Mouse (Mus musculus): ENCODE data around the gene Ptprm. TPM values are rescaled to one million over a fixed set of nuclear protein-coding genes. Genes with fewer than 3 reads are reported as not detected.

The Ptprm gene
- polyA plus RNA-seq, 1 experiment from 2014 or later, result 10.3 TPM

DNA sequence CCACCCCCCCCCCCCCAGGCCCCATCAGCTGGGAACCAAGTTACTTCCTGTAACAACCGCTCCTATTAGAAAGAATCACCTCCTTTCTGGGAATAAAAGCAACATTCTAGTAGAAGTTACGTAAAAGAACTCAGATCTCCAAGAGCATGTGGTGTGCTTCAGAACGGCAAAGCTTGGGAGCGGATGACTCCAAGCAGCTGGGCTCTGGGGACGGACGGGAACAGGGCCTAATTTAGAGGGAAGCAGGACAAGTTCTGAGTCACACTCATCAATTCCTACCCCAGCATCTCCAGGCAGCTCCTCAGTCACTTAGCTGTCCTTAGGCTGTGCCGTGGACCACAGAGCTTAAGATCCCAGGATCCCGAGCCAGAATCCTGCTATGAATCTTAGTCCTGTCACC lies 602.5 kb downstream of the Ptprm start:
- ATAC-seq (replicated peaks; ENCODE audit: insufficient number of reproducible peaks, low FRiP score, low TSS enrichment, low read depth) (no peak), DNase-seq (ENCODE audit: low spot score) (no peak)
- no peaks in the 10 kb centered on the region for H3K9me3 ChIP-seq (replicated peaks; ENCODE audit: control insufficient read depth, low read length)
- no peaks in the 10 kb centered on the region for H3K27me3 ChIP-seq (ENCODE audit: control insufficient read depth, insufficient read depth, low read length)
- H3K4me3 ChIP-seq (ENCODE audit: low read depth, low read length), result no peak overlapping the region
- WGBS, result 93% methylated on average over 8 of the region's 8 CpGs
- H3K36me3 ChIP-seq (replicated peaks; ENCODE audit: control insufficient read depth, insufficient read depth, low read depth, low read length), result no peaks in the 10 kb centered on the region
- H3K4me2 ChIP-seq (ENCODE audit: low read depth, low read length), result no peak overlapping the region
- no peak overlapping the region for H3K27ac ChIP-seq (replicated peaks; ENCODE audit: low read depth, low read length)
- H3K4me1 ChIP-seq (ENCODE audit: control insufficient read depth, insufficient read depth, low read length), result no peaks in the 10 kb centered on the region; the same call in 1 of the 2 replicates
- H3K9ac ChIP-seq (replicated peaks; ENCODE audit: low read length), result no peak overlapping the region

DNA sequence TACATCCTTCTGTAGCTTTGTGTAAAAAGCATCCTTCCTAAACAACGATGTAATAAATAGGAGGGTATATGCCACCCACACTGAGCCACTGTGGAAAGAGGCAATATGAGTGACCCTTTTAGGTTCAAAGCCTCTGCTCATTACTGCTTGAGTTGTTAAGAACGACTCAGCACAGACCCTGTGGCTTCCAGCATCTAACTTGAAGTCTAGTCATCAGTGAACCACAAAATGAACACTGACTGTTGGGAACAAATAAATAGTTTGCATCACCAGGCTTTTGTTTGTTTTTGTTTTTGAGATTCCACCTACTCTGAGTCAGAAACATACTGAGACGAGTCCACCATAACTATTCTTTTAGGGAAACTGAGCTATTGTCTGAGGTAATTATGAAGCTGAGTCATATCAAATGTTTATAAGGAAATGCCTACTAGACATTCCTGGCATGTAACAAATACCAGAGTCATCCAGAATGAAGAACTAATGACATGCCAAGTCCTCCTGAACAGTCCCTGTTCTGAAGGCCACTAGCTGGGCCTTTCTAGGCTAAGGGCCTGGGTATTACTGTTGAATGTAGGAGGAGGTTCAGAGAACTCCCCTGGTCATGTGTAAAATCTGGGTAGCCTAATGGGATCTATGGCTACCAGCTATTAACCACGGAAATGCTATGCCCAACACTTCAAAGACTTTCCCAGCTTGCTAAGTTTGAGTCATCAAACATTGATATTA lies 603.6 kb downstream of the Ptprm start:
- no peak overlapping the region for H3K4me2 ChIP-seq (ENCODE audit: low read depth, low read length)
- no peak overlapping the region for H3K9ac ChIP-seq (replicated peaks; ENCODE audit: low read length)
- no peak for ATAC-seq (replicated peaks; ENCODE audit: insufficient number of reproducible peaks, low FRiP score, low TSS enrichment, low read depth)
- H3K27ac ChIP-seq (replicated peaks; ENCODE audit: low read depth, low read length), result no peak overlapping the region
- H3K27me3 ChIP-seq (ENCODE audit: control insufficient read depth, insufficient read depth, low read length), result no peaks in the 10 kb centered on the region
- no peak overlapping the region for H3K4me3 ChIP-seq (ENCODE audit: low read depth, low read length)
- no peak for DNase-seq (ENCODE audit: low spot score)
- H3K4me1 ChIP-seq (ENCODE audit: control insufficient read depth, insufficient read depth, low read length), result no peaks in the 10 kb centered on the region
- no peaks in the 10 kb centered on the region for H3K9me3 ChIP-seq (replicated peaks; ENCODE audit: control insufficient read depth, low read length)
- H3K36me3 ChIP-seq (replicated peaks; ENCODE audit: control insufficient read depth, insufficient read depth, low read depth, low read length), result no peaks in the 10 kb centered on the region
- WGBS, result 82% methylated on average over 4 of the region's 4 CpGs

DNA sequence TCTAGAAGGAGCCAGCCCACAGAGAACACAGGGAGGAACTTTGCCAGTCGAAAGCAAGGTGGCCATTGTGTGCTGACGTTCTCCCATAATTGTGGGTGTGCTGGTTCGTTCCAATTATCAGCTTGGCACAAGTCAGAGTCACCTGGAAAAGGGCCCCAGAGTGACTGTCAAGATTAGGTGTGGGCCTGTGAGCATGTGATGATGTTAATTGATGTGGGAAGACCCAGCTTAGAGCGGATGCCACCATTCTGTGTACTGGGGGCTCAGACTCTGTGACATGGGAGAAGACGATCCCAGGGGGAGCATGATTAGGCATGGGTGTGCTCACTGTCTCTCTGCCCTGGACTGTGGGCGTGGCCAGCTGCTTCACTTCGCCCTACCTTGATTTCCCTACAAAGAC lies 604.3 kb downstream of the Ptprm start:
- no peaks in the 10 kb centered on the region for H3K9me3 ChIP-seq (replicated peaks; ENCODE audit: control insufficient read depth, low read length)
- no peak overlapping the region for H3K4me3 ChIP-seq (ENCODE audit: low read depth, low read length)
- H3K4me2 ChIP-seq (ENCODE audit: low read depth, low read length), result no peak overlapping the region
- DNase-seq (ENCODE audit: low spot score) (no peak), ATAC-seq (replicated peaks; ENCODE audit: insufficient number of reproducible peaks, low FRiP score, low TSS enrichment, low read depth) (no peak)
- no peaks in the 10 kb centered on the region for H3K27me3 ChIP-seq (ENCODE audit: control insufficient read depth, insufficient read depth, low read length)
- no peaks in the 10 kb centered on the region for H3K4me1 ChIP-seq (ENCODE audit: control insufficient read depth, insufficient read depth, low read length)
- 83% methylated on average over 7 of the region's 7 CpGs for WGBS
- H3K27ac ChIP-seq (replicated peaks; ENCODE audit: low read depth, low read length), result no peak overlapping the region
- no peak overlapping the region for H3K9ac ChIP-seq (replicated peaks; ENCODE audit: low read length)
- no peaks in the 10 kb centered on the region for H3K36me3 ChIP-seq (replicated peaks; ENCODE audit: control insufficient read depth, insufficient read depth, low read depth, low read length)

DNA sequence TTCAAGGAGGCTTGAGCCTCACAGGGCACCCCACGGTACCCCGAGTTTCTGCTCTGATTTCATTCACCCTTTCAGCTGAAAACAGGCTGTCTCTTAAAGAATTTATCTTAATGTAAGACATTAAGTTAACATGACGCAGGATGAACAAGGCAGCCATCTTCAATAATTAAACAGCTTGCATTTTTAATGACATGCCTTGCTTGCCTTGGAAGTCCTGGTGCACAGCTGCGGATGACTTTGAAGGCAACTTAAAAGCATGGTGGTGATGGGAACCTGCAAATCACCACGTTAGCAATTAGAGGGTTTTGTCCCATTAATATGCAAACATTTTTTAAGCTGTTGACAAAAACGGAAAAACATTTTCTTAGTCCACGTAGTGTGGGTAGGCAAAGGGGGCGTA lies 607.8 kb downstream of the Ptprm start:
- Histone ChIP-seq H3K36me3 (replicated peaks; ENCODE audit: control insufficient read depth, insufficient read depth, low read depth, low read length) (no peaks in the 10 kb centered on the region), H3K27me3 (ENCODE audit: control insufficient read depth, insufficient read depth, low read length) (no peaks in the 10 kb centered on the region), H3K27ac (replicated peaks; ENCODE audit: low read depth, low read length) (no peak overlapping the region), H3K4me3 (ENCODE audit: low read depth, low read length) (no peak overlapping the region), H3K4me2 (ENCODE audit: low read depth, low read length) (no peak overlapping the region), H3K4me1 (ENCODE audit: control insufficient read depth, insufficient read depth, low read length) (no peaks in the 10 kb centered on the region), H3K9ac (replicated peaks; ENCODE audit: low read length) (no peak overlapping the region), H3K9me3 (replicated peaks; ENCODE audit: control insufficient read depth, low read length) (no peaks in the 10 kb centered on the region)
- 87% methylated on average over 8 of the region's 8 CpGs for WGBS
- ATAC-seq (replicated peaks; ENCODE audit: insufficient number of reproducible peaks, low FRiP score, low TSS enrichment, low read depth), result no peak
- DNase-seq (ENCODE audit: low spot score), result no peak

DNA sequence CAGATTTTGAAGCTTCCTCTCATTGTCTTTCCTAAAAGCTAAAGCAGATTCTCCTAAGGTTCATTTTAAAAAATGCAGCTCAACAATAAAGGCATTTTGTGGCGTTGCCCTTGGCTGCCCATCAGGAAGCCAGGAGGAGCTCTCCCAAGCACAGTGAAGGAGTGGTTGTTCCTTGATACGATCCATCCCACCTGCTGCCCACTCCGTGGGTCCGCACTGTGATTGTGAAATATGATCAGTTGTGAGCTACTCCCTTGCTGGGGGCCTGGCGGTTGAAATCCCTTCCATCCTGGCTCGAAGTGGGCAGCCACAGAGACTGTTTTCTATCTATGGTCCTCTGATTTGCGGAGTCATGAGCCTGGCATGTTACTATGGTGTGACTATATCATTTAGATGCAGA lies 610.9 kb downstream of the Ptprm start:
- ATAC-seq (replicated peaks; ENCODE audit: insufficient number of reproducible peaks, low FRiP score, low TSS enrichment, low read depth), result no peak
- 64% methylated on average over 7 of the region's 7 CpGs for WGBS

DNA sequence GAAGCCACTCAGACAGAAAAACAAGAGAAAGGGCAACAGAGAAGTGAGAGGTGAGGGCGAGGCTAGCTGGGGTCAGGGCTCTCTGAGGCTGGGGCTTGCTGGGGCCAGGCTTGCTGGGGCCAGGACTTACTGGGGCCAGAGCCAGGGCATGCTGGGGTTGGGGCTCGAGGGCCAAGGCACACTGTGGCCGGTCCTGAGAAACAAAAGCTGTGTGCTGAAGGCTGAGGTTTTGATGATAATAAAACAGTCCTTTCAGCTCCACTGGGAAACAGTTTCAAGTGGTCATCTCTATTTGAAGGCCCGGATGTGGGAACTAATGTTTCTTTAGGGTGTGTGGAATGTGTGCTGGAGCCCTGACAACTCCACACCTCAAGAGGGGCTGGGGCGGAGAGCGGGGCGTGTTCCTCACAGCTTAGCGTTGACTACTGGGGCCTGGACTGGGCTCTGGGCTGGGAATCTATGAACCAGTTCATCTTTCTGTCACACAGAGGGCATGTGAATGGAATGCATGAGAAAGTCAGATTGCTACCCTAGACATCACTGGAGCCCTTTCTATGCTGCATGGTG lies 615.4 kb downstream of the Ptprm start:
- H3K9ac ChIP-seq (replicated peaks; ENCODE audit: low read length), result no peak overlapping the region

More for the DNA sequence above, 610.9 kb downstream of the Ptprm start:
- DNase-seq (ENCODE audit: low spot score), result no peak
- Histone ChIP-seq H3K27ac (replicated peaks; ENCODE audit: low read depth, low read length) (no peak overlapping the region), H3K4me3 (ENCODE audit: low read depth, low read length) (no peak overlapping the region), H3K27me3 (ENCODE audit: control insufficient read depth, insufficient read depth, low read length) (no peaks in the 10 kb centered on the region), H3K9me3 (replicated peaks; ENCODE audit: control insufficient read depth, low read length) (no peaks in the 10 kb centered on the region), H3K4me1 (ENCODE audit: control insufficient read depth, insufficient read depth, low read length) (no peaks in the 10 kb centered on the region), H3K9ac (replicated peaks; ENCODE audit: low read length) (no peak overlapping the region), H3K36me3 (replicated peaks; ENCODE audit: control insufficient read depth, insufficient read depth, low read depth, low read length) (no peaks in the 10 kb centered on the region), H3K4me2 (ENCODE audit: low read depth, low read length) (no peak overlapping the region)

DNA sequence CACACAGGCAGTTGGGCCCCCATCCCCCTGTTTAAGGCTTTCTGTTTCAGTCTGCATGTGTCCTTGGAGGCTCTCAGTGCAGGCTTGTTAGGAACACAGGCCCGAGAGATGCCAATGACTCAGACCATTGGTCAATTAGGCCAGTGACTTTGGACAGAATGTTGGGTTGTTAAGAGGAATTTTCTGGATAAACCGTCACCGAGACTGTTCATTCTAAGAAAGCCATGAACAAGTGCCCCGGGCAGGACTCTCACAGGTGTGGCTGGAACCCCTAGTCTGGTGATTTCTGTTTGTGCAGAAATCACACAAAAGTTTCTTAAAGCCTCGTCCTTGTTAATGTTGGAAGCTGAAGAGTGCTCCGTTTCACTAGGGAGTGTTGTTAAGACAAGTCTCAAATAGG lies 615.9 kb downstream of the Ptprm start:
- no peak for DNase-seq (ENCODE audit: low spot score)
- Histone ChIP-seq H3K4me3 (ENCODE audit: low read depth, low read length) (no peak overlapping the region), H3K27ac (replicated peaks; ENCODE audit: low read depth, low read length) (no peak overlapping the region), H3K27me3 (ENCODE audit: control insufficient read depth, insufficient read depth, low read length) (no peaks in the 10 kb centered on the region), H3K9me3 (replicated peaks; ENCODE audit: control insufficient read depth, low read length) (no peaks in the 10 kb centered on the region), H3K4me1 (ENCODE audit: control insufficient read depth, insufficient read depth, low read length) (no peaks in the 10 kb centered on the region), H3K4me2 (ENCODE audit: low read depth, low read length) (no peak overlapping the region), H3K36me3 (replicated peaks; ENCODE audit: control insufficient read depth, insufficient read depth, low read depth, low read length) (no peaks in the 10 kb centered on the region), H3K9ac (replicated peaks; ENCODE audit: low read length) (no peak overlapping the region)
- ATAC-seq (replicated peaks; ENCODE audit: insufficient number of reproducible peaks, low FRiP score, low TSS enrichment, low read depth), result no peak
- WGBS, result 73% methylated on average over 6 of the region's 6 CpGs

More for the DNA sequence above, 615.4 kb downstream of the Ptprm start:
- no peaks in the 10 kb centered on the region for H3K27me3 ChIP-seq (ENCODE audit: control insufficient read depth, insufficient read depth, low read length)
- no peak overlapping the region for H3K4me3 ChIP-seq (ENCODE audit: low read depth, low read length)
- ATAC-seq (replicated peaks; ENCODE audit: insufficient number of reproducible peaks, low FRiP score, low TSS enrichment, low read depth) (no peak), DNase-seq (ENCODE audit: low spot score) (no peak)
- no peaks in the 10 kb centered on the region for H3K9me3 ChIP-seq (replicated peaks; ENCODE audit: control insufficient read depth, low read length)
- no peaks in the 10 kb centered on the region for H3K36me3 ChIP-seq (replicated peaks; ENCODE audit: control insufficient read depth, insufficient read depth, low read depth, low read length)
- no peak overlapping the region for H3K4me2 ChIP-seq (ENCODE audit: low read depth, low read length)
- no peaks in the 10 kb centered on the region for H3K4me1 ChIP-seq (ENCODE audit: control insufficient read depth, insufficient read depth, low read length)
- 68% methylated on average over 8 of the region's 8 CpGs for WGBS
- no peak overlapping the region for H3K27ac ChIP-seq (replicated peaks; ENCODE audit: low read depth, low read length)

DNA sequence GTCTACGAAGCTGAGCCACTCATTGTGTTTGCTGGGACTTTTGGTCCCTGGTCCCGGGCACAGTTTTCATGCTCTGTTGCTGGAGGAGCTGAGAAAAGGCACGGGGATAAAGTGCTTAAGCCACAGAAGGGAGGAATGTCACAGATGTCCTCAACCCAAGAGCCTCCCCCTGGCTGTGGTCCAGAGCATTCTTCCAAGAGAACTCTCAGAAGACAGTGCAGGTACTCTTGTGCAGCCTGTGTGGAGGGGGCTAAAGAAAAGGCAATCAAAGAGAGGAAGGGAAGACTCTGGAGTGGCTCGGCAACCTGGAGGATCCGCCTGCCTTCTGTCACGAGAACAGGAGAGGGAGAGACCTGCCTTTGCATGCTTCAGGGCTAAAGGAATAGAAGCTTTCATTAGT lies 617.8 kb downstream of the Ptprm start:
- Histone ChIP-seq H3K4me1 (ENCODE audit: control insufficient read depth, insufficient read depth, low read length) (no peaks in the 10 kb centered on the region), H3K4me3 (ENCODE audit: low read depth, low read length) (no peak overlapping the region), H3K4me2 (ENCODE audit: low read depth, low read length) (no peak overlapping the region), H3K27me3 (ENCODE audit: control insufficient read depth, insufficient read depth, low read length) (no peaks in the 10 kb centered on the region), H3K27ac (replicated peaks; ENCODE audit: low read depth, low read length) (no peak overlapping the region), H3K36me3 (replicated peaks; ENCODE audit: control insufficient read depth, insufficient read depth, low read depth, low read length) (no peaks in the 10 kb centered on the region), H3K9ac (replicated peaks; ENCODE audit: low read length) (no peak overlapping the region), H3K9me3 (replicated peaks; ENCODE audit: control insufficient read depth, low read length) (no peaks in the 10 kb centered on the region)
- DNase-seq (ENCODE audit: low spot score) (no peak), ATAC-seq (replicated peaks; ENCODE audit: insufficient number of reproducible peaks, low FRiP score, low TSS enrichment, low read depth) (no peak)
- 68% methylated on average over 6 of the region's 6 CpGs for WGBS
